Mouse (Mus musculus) forelimb bud, embryonic 11.5 days (tissue): Measurements from ENCODE around the gene Ppp1r35.
A peak's percentile ranks its signal among the peaks of the same experiment; 100 is the strongest.

Experiments
- DNase-seq: peaks from one replicate; pipeline ENCODE4 v3.0.0-alpha.2; 2012; ENCODE audit warnings: low read depth, low spot score

Gene Ppp1r35

DNA sequence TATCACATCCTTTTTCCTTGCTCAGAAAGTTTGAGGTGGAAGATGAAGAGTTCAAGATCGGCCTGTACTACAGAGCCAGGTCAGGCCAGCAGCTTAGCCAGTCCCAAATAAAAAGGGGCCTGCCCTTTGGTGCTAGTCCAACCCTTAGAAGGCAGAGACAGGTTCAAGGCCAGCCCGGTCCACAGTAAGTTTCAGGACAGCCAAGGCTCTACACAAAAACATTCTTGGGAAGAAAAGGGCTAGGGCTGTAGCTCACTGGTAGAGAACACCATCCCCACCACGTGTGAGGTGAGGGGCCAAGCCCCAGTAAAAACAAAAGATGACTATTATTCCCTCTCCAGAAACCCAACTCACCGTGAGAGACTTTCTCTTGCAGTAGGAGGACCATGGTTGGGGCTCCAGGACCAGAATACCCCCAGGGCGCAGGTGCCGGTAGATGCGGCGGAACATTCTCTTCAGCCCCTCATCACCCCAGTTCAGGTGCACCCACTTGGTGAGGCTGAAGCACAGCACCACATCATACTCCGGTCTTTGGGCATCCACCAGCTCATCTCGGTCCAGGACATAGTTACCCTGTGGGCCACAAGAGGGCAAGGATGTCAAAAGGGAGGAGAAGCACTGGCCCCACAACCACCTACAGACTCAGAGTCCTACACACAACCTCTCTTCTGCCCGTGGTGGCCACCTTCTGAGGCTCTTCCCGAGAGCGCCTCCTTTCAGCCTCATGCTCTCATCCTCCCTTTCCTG lies 4.3 kb downstream of the Ppp1r35 start:
- DNase-seq = no peak

DNA sequence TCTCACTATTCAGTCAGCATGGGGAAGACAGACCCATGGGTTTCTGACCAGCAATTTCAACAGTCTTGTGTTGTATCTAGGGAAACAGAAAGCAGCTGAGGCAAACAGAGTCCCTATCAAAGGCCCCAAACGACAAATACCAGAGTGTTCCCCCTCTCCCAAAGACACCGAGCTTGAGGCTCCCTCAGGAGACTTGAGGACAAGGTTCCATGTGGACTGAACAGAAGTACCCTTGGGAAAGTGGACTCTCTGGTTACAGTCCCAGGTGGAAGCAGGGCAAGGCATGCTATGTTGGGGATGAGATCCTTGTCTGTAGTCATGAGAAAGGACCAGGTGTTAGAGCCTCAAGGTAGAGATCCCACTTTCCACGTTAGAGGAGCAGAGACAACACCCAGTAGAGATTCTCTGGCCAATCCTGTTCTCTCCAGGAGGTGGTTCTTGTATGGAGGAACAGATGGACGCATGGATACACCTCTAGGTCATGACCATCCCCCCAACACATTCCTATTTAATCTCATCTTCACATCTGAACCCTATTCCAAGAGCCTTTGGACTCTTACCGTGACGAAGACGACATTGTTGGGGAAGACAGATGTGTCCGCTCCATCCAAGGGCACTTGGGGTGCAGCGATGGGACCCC lies 5.4 kb downstream of the Ppp1r35 start:
- DNase-seq = no peak

DNA sequence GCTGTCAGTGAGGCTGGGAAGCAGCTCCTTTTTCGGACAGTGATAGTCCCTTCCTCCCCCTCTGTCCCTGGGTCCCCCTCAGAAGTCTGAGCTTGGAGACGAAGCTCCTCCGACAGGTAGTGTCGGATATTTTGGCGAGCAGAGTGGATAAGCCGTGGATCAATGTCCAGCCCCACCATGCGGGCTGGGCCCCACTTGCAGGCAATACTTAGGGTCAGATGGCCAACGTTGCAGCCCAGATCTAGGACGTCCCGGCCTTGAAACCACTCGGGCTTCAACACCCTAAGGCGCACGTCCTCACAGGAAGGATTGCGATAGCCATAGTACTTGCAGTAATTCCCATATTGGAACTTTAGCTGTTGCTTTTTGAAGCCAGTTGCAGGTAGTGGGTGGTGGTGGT lies 5.9 kb downstream of the Ppp1r35 start:
- no peak for DNase-seq

DNA sequence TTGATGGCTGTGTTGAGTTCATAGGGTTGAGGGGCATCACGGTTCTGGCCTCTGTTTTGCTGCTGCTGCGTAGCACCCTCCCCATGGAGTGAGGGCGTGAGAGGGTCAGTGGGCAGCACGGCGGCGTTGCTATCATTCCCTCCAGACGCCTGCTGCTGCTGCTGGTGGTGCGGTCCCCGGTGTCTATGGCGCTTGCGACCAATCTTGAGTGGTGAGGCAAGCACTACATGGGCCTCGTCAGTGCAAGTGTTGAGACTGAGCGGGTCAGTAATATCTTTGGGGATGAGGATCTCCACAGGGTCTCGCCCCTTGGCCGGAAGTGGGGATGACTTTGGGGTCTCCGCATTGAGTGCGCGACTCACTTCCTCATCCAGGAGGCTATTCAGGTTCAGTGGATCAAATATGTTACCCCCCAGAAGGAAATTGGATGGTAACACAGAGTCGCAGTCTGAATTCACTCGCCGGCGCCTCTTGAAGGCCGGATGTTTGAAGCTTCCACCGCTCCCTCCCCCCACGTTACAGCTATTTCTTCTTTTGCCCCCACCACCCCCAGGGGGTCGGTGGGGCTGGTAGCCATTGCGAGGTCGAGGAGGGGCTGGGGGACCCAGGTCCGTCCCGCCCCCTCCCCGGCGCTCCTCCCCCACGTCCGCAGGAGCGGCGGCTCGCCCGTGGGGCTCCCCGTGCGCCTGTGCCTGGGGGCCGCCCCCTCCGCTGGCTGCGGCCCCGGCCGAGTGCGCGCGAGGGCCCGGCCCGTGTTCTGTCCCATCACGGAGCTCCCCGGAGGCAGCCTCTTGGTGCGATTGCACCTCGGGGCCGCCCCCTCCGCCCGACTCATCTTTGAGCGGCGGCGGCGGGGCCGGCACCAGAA lies 6.7 kb downstream of the Ppp1r35 start:
- no peak for DNase-seq

DNA sequence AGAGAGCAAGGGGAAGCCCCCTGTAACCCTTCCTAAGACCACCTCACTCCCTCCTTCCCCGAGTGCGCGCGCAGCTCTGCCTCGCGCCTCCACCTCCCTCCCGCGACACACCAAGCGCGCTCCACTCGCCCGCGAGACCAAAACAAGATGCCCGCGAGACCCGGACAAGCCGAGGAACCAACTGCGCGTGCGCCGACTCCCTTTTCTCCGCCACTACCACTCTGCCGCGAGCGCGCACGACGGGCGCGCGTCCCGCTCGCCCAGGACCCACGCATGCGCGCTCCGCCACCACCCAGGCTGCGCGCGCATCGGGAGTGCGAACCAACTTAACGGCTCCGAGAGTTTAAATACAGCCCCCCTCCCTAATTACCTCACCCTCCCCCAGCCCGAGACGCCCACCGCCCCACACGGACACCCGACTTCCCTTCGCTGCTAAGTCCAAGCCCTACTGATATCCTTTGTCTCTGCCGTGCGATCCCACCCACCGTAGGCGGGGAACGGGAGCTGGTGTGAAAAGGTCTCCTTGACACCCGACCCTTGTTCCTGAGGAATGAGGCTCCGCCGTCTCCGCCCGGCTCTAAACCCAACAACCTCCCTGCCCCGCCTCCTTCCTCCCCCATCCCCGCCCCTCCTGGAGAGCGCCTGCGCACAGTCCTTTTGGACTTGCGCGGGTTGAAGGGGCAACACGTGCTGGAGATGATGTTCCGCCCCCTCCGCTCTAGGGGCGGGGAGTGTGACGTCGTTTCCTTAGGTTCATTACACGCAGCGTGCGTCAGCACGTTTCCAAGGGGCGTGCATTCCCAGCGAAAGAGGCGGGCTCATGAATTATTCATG lies 7.7 kb downstream of the Ppp1r35 start:
- DNase-seq = peak; percentile 100

DNA sequence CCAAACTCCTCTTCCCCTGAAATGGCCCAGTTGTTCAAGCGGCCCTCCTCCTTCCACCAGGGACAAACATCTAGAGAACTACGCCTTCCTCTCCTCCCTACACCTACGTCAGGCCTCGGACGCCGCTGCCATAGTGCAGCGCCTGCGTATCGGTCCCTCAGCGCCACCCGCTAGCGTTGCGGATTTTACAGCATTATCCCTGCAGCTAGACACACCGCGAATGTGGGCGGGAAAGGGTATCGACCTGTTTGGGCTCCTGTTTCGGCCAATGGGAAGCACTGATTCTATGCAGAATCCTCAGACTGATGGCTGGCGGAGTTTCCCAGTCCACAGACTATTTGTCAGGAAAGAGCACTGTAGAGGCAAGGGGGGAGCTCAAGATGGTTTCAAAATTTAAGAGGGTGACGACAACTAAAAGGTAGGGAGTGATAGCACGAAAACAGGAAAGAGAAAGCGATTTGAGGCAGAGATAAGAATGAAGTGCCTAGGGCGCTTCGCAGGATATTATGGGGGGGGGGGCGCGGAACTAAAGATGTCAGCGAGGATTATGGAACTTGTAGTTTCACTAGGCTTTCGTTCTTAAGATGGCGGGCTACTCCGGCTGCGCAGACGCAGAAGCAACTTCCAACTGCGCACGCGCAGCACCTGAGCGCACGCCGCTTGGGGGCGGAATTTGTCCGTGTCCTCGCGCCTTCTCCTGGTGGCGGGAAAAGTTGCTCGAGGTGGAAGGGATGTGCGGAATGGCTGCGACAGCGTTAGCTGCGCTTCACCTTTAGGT lies 8.7 kb downstream of the Ppp1r35 start, which contains the start of the genes Mepce and Zcwpw1:
Gene Mepce, minus strand, starts transcription at position 505 of the 778 bp plus-strand sequence.
Gene Zcwpw1, plus strand, starts transcription at position 648 of the 778 bp plus-strand sequence.
- DNase-seq = peak; percentile 99

DNA sequence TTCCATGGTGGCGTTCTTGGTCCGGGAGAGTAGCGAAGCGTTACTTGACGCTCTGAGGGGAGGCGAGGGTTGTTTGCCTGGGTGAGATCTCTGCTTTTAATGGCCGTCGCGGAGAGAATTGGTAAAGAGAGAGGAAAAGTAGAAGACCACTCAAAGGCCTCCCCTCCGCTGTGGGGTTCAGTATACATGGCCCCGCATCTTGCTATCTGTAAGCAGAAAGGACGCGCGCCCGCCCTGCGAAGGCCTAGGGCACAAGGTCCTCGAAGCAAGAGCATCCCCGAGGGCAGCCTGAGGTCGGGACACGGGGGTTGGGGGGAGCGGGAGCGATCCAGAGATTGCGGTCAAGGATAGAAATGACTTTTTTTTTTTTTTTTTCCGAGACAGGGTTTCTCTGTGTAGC lies 9.5 kb downstream of the Ppp1r35 start:
- DNase-seq = no peak

DNA sequence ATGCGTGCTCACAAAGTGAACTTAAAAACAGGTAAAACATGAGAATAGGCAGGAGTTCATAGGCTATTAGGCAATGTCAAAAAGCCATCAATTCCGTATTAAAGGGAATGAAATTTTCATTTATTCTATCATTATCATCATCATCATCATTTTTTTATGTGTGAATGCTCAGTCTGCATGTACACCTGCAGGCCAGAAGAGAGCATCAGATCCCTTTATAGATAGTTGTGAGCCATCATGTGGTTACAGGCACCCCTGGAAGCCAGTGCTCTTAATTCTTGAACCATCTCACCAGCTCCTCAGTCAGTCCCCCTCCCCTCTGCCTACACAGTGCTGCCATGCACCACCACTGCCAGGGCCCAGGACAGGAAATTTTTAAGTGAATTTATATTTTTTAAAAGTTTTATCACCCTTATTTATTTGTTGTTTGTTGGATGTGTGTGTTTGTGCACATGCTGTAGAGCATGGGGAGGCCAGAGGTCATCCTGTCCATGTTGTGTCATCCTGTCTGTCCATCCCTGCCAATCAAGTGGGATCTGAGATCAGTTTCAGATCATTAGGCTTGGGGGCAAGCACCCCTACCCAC lies 10.4 kb downstream of the Ppp1r35 start:
- no peak for DNase-seq

DNA sequence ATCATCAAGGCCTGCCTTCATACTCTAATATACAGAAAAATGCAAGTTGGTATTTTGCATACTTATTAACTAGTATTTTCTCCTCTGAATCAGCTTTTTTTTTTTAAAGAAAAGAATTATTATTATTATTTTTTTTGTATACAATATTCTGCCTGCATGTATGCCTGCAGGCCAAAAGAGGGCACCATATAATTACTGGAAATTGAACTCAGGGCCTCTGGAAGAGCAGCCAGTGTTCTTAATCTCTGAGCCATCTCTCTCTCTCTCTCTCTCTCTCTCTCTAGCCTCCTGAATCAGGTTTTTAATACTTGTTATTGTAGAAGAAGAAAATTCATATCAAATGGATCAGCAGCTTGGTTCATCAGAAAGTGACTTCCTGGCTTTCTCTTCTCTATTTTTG lies 12.9 kb downstream of the Ppp1r35 start:
- no peak for DNase-seq

DNA sequence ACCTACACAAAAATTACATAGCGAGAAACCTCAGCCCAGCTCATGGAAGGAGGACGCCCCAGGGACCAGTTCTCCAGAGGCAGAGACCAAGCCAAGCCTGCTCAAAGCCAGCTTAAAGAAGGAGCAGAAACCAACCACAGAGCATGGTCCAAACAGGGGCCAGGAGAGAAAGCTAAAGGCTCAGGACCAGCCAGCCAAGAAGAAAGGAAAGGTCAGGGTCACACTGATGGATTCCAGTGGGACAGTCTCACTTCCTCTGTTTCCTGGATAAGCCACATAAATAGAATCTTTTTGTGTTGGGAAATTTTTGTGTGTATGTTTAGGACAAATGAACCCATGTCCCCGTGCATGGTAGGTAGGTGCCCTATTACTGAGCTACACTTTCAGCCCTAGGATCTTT lies 18.0 kb downstream of the Ppp1r35 start:
- no peak for DNase-seq

DNA sequence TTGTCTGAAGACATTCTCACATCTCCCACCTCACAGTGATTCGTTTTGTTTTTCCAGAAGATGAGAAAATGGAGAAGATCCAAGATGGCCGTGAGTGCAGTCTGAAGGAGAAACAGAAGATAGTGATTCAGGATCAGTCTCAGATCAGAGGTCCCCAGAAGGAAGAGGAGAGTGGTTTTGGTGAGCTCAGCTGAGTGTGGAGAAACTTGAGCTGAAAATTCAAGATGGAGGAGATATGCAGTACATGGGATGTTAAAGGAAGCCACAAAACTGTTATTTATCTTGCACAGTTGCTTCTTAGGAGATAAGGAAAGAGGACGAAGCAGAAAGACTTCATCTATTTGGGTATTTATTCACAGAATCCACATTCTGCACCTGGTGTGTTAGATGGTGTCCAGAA lies 22.3 kb downstream of the Ppp1r35 start:
- no peak for DNase-seq

DNA sequence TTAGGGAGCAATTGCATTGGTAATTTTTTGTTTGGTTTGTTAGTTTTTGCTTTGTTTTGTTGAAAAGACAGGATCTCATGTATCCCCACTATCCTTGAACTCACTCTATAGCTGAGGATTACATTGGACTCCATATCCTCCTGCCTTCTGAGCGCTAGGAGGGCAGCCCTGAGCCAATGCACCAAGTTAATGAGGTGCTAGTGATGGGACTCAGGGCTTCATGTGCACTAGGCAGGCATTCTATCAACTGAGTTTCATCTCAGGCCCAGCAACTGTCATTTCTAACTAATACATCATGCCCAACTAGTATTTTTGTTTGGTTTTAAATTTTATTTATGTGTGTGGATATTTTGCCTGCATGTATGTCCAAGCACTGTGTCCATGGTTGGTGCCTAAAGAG lies 27.5 kb downstream of the Ppp1r35 start:
- no peak for DNase-seq

DNA sequence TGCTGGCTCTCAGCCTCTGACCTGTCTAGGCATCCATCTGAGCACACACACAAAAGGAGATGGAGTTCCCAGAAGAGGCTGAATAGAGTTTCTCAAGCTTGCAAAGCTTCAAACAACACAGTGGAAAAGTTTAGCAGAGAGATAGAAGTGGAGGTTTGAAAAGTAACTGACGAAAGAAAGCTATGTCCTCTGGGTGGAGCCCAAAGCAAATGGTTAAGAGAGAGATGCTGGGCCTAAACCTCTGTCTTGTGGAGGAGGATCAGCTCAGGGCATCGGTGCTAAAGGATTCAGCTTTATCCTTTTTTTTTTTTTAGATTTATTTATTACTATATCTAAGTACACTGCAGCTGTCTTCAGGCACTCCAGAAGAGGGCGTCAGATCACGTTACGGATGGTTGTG lies 29.7 kb downstream of the Ppp1r35 start:
- no peak for DNase-seq

DNA sequence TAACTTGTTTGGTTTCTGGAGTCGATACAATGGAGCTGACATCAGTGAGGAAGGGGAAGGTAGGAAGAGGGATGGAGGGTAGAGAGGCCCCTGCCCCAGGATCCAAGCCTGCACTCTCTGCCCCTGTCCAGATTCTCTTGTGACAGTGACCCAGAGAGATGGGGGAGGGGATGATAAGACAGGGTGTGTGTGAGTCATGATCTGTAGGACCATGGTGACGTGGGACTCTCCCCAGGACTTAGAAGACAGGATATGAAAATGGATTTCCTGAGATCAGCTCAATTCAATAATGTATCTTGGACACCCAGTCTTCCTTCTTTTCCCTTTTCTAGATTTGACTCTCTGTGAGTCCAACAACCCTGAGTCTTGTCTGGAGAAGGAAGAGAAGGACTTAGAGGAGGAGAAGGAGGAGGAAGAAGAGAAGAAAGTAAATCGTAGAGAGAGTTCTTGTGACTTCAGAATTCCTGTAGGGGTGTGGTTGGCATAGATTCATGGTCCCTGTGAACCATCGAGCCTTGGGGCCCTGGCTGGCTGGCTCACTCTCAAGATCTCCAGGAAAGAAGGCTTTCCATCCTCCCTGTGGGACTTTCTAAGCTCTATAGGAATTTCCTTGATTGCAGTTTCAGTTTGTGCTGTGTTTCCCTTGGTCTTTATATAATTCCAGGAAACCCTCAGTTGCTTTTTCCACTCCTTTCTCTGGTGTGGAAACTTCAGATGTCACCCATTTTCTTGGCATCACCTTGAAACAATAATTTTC lies 39.0 kb downstream of the Ppp1r35 start:
- DNase-seq = no peak

DNA sequence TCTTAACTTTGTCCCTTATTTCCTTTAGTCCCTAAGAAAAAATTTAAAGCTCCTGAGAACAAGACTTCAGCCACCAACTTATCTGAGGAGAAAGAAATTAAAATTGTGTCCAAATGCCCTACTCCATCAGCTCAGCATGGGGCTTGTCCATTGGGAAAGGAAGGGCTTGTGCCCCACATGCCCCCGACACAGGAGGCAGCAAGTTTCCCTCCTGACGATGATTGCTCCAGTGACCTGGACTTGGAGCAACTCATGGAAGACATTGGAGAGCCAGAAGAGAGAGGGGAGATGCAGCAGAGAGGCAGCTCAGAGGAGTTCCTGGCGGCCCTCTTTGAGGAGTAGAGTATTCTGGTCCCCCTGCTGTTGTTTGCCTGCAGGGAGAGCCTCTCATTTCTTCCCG lies 43.5 kb downstream of the Ppp1r35 start:
- DNase-seq = no peak

DNA sequence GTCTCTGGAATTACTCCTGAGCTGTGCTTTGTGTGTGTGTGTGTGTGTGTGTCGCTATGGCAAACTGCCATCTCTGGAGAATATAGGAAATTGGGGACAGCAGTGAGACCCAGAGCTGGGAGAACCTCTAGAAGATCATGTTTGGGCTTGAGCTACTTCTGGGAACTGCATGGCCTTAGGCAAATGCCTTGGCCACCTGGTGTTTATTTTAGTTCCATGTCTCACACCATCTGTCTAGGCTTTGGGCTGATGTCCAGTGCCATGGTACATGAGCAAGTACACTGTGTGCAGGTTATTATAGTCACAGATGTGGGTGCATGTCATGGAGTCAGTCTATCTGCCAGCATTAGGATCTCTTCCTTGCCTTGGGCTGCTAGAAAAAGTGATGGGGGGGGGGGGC lies 44.0 kb downstream of the Ppp1r35 start:
- DNase-seq = no peak

DNA sequence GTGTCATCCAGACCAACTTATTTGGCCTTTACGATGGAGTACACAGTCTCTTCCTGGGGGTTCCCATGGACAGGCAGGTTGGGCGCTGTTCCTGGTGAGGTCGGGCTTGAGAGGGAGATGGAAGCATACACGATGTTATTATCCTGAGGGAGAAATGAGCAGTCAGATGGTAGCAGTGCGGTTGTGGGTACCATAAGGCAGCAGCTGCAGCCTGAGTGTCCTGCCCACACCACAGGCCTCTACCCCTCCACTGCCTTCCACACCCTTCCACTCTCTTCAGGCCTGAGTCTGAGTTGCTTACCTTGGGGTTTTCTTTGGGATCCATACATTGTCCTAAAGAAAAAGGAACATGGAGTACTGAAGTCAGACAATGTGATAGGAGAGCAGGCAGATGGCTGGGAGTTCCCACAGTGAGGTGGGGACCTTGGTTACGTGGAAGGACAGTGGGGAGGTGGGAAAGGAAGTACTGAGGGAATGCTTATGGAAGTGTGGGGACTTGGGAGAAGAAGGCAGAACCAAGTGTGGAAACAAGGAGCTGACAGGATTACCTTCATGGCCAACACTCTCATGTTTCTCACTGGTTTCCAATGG lies 44.9 kb downstream of the Ppp1r35 start:
- no peak for DNase-seq

DNA sequence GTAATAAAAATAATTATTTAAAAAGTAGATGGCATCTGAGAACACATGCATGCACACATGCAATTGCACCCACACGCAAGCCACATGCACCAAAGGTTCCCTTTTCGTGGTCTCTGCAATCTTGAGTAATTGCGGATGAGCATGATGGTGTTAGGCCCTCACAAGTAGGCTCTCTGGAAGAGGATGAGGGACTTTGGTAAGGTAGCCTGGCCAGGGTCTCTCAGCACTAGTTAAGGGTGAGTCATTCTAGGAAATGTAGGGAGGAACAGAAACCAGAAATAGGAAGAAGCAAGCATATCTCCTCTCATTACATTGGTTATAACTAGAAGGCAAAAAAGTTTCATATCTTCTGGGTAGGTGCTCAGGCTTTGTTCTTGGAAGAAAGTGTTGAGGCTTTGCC lies 46.4 kb downstream of the Ppp1r35 start:
- DNase-seq = no peak

DNA sequence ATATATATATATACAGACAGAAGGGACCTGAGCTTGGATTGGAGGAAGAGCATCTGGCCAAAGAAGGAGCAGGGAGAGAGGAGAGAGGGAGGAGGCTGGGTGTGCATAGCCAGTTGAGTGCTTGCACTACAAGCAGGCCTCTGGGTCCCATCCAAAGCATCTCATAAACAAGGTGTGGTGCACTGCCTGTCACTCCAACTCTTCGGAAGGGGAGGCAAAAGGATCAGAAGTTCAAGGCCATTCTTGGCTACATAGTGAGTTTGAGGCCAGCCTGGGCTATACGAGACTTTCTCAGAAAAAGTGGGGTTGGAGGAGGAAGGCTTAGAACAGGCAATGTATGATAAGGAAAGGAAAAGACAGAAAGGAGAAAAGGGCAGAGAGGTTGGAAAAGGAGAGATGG lies 47.3 kb downstream of the Ppp1r35 start:
- DNase-seq = no peak
